Mouse (Mus musculus) heart, adult 11 months (tissue): Measurements from ENCODE around the gene Agfg1.

Source experiments
- DNase-seq: peaks from one replicate; pipeline ENCODE4 v3.0.0; 2022

The Agfg1 gene

DNA sequence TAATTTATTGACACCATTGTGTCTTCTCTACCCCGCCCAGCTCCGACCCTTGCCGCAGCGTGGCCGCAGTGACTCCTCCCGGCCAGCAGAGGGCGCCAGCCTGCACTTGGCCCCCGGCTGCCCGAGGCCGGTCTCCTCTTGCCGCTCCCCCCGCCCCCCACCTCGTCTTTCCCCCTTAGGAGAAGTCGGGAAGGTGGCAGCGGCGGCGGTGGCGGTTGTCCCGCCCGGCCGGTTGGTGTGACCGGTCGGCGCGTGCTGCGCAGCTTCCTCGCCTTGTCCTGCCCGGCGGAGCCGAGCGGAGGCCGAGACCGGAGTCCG lies at the start of gene Agfg1:
Agfg1 (plus strand) TSS at position 188 of the 318 bp plus-strand sequence.
- peak; percentile 99 for DNase-seq

DNA sequence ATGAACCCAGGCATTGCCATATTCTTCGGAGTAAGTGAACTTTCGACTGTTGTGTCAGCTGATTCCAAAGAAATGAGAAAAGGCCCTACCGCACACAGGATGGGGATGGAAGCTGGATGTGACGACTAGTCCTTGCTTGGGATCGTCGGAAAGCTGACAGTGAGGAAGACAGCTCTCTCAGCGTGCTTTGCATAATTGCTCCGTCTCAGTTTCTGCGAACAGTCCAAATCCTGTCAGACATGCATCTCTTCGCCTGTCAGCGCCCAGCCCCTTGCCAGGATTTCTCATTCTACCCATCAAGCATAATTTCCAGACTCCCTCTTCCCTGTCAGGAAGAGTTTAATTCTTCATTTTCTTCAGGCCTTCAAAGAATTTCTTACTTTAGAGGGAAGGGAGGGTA lies 48.2 kb upstream of the Agfg1 start:
- no peak for DNase-seq

DNA sequence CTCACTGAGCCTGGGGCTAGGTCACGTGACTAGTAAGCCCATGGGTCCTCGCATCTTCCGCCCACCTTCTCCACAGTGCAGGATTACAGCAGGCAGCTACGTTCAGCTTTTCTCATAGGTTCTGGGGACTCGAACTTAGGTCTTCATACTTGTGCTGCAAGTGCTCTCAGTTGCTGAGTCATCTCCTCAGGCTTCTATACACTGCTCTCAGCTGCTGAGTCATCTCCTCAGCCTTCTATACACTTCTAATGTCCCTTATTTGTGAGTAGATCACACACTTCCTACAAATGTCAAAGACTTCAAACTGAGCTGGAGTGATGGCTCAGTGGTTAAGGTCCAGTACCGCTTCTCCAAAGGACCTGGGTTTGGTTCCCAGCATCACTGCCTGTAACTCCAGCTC lies 47.0 kb upstream of the Agfg1 start:
- DNase-seq = no peak

DNA sequence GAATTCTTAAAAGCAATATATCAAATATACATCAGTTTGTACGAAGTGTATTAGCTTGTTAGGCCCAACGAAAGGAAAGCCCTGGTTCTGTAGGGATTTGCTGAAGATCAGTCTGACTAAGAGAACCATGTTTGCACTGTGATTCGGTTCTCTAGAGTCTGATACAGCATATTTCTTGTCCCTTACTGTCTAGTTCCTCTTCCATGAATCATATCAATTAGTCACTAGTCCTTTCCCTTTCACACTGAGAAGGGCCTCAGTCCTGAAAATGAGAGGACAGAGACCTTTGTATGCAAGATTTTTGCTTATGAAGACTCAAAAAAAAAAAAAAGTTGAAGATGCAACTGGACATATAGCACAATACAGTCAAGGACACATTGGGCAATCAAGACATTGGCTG lies 46.2 kb upstream of the Agfg1 start:
- DNase-seq = no peak

DNA sequence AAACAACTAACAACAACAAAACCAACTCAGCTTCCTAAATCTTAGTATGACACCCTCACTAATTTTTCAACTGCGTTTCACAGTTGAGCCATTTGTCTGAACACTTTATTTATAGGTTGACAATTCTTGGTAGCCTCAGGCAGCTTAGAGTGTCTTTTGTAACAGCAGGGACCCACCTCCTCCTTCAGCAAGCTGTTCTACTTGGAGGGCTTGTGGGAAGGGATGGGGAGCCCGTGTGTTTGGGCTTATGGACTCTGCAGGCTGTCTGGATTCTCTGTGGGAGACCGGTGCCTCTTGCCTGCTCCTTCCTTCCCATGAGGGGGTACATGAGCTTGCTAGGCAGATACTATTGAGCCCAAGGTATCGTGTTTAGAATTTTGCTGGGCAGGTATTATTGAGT lies 45.3 kb upstream of the Agfg1 start:
- DNase-seq = no peak

DNA sequence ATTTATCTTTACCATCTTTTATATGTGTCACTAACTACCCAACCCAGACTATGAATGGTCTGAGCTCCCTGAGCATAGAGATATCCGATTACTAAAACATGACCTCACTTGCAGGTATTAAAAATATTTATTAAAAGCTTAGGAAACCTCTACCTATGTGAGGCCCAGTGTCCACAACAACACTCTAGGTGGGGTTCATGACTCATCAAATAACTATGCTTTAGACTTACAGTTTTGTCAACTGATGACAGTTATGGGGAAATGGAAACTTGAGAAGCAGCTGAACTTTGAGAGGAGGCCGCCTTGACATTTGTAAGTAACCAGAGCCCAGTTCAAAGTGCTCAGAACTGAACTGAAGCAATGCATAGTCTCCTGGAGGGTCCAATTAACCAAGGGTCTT lies 44.1 kb upstream of the Agfg1 start:
- DNase-seq = no peak

DNA sequence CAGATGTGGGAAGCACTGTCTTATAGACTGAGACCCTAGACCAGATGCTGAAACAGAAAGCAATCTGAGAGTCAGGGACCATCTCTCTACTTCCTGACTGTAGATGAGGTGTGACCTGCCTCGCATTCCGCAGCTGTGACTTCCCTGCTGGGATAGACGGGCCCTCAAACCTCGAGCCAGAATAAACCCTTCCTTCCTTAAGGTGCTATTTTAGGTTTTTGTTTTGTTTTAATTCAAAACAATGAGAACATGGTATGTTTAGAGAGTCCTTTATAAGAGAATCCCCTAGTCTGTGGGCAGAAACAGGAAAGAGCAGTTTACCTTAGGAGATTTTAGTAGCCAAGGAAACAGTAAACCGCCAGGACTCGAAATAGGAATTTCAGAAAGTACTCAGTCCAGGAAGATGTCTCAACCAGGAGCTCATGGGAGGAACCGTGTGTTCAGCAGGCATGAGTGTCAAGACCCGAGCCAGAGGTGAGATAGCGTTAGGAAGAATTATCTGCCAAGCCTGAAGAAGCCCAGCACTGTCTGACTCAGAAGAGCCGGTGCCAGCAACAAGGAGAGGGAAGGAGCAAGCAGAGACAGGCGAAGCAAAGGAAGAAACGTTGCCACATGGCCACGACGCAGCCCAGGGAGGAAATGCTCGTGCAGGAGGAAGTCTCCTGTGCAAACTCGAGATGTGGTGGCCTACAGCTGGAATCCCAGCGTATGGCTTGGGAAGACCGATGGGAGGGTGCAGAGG lies 43.4 kb upstream of the Agfg1 start:
- DNase-seq = no peak

DNA sequence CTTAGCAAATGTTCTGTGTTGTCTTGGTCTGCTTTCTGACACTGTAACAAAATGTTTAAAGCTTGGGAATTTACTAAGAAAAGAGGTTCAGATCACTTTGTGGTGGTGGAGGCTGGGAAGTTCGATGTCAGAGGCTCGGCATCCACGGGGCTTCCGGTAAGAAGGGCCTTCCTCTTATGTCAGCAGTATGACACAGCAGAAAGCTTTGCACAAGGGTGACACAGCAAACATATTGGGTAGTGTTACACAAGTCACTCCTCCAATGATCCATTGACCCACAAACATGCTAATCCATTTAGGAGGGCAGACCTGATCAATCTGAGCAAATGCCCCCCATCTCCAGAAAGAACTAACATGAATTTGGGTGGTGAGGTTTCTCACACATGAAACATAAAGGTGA lies 42.2 kb upstream of the Agfg1 start:
- DNase-seq = no peak

DNA sequence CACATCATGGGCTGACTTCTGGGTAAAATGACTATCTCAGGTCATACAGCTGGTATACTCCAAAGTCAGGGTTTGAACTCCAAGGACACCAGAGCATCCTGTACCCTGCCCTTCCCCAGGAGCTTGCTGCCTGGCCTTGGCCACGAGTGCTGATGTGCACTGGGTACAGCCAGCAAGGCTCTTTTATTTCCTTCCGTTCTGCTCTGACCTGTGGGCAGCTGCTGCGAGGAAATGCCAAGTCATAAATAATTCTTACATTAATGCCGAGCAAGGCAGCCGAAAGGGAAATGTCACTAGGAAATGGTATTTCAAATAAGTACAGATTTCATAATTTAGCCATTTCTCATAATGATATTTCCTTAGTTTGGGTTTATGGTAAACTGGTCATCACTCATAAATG lies 41.0 kb upstream of the Agfg1 start:
- peak; percentile 94 for DNase-seq

DNA sequence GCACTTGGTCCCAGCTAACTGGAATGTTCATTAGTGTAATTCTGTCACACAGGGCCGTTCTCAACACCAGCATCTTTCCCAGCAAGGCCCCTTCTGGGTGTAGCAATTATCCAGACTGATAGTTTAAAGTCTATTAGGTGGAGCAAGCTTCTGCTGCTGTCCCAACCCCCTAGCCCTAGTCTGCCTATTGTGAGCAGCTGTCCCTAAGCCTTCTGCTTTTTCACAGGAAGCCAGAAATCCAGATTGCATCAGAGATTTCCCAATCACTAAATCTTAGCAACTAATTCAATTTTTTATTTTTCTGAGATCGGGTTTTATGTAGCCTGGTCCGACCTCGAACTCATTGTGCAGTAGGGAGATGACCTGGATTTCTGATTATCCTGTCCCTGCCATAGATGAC lies 40.4 kb upstream of the Agfg1 start:
- DNase-seq = peak; percentile 90

DNA sequence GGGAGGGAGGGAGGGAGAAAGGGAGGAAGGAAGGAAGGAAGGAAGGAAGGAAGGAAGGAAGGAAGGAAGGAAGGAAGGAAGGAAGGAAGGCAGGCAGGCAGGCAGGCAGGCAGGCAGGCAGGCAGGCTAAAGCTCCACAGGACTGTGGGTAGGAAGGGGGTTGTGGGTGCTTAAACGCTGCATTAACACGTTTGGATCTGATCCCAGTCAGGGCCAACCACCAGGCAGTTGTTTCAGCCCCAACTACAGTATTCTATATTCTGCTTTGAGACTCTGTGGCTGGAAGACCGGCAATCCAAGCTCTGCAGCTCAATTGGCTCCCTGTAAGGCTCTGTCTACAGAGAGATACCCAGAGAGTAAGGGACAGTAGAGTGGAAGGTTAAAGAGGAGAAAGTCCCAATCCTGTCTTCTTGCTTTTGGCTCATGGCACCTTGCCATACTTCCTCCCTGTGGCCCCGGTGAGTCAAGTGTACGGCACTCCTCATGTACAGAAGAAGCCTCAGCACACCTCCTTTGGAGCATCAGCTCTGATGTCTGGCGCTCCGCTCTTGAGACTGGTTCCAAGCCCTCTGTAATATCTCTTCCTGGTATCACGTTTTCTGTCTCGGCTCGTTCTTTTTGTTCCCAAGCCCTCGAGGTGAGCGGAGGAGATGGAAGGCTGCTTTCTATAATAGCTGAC lies 38.0 kb upstream of the Agfg1 start:
- peak; percentile 84 for DNase-seq

DNA sequence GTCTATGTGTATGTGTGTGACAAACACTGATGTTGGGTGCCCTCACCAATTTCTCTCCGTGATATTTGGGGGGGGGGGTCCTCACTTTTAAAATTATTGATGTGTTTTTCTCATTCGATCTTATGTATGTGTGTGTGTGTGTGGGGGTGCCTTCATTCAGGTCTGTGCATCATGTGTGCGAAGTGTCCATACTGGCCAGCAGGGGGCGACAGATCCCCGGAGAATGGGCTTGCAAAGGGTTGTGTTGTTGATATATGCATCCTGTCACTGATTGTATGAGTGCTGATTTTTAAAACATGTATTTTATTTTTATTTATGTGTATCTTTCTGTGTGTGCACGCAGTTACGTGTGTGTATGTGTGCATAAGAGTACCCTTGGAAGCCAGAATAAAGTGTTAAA lies 35.7 kb upstream of the Agfg1 start:
- DNase-seq = no peak

DNA sequence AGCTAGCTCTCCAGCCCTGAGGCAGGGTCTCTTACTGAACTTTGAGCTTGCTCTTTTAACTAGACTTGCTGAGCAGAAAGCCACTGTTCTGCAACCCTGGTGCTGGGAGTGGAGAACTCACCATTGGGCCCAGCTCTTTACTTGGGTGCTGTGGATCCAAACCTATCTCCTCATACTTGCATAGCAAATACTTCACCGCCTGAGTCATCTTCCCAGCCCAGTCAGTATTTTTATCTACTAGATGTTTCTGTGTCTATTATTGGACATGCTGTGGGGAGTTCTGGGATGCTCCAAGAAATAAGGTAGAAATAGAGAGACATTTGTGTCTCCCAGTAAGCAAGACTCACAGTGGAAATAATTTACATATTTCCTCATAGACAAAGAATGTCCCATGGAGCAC lies 35.2 kb upstream of the Agfg1 start:
- no peak for DNase-seq

DNA sequence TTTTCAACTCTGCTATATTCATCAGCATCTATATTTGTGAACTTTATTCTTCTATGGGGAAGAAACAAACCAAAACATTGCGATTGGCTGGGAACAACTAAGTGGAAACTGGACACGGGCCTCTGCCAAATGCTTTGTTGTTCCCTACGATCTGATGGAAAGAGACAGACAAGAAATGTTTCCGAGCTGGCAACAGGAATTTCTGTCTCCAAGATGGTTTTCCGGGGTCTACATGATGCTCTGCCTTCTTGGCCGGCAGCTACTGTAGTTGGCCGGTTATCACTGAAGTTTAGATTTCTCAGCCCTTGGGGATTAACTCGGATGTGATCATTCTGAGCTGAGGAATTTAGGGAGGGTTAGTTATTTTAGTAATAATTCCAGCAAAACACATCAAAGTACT lies 32.9 kb upstream of the Agfg1 start:
- DNase-seq = peak; percentile 93

DNA sequence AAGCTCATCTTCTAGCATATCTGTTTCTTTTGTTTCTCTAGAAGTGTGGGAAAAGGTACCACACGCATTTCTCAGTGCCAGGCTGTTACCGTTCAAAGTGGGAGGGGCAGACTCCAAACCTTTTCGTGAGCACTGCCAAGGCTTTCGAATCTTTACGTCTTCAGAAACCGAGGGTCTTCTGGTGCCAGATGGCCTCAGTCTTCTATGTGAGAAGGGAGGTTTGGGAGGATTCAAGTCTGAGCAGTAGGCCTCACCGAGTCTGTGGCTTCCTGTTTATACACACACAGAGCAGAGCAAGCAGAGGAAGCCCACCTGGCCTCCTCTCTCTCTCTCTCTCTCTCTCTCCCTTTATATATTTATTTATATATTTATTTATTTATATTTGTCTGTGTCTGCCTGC lies 32.1 kb upstream of the Agfg1 start:
- peak; percentile 34 for DNase-seq

DNA sequence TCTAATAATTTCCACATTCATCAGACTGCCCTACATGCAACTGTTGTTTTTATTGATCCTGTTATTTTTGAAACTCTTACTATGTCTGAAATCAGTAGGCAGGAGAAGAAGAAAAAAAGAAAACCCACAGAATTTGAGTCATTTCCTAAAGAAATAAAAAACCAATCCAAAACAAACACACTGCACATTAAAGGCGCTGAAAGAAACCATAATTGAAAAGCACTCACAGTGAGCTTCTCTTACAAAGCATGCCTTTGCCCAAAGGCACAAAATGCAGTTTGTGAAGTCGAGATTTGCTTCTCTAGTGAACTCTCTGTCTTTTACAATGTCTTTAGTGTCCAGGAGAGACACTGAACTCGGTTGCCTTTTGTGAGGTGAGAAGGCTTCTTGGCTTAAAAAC lies 30.7 kb upstream of the Agfg1 start:
- DNase-seq = no peak

DNA sequence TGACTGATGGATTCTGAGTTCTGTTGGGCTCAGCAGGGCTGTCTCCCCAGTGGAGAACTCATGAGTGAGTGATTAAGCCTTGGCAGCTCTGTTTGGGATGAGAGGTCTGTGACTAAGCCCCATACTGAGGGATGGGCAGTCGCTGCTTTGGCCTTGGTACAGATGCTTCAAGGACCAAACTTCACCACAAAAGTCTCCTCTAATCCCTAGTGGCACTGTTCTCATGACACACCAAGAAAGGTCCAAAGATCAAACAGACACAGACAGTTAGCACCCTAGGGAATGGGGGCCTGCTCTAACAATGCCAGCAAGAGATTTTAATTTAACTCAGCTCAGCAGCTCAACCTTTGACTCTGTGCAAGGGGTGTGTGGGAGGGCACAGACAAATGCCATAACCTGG lies 27.5 kb upstream of the Agfg1 start:
- DNase-seq = peak; percentile 68

DNA sequence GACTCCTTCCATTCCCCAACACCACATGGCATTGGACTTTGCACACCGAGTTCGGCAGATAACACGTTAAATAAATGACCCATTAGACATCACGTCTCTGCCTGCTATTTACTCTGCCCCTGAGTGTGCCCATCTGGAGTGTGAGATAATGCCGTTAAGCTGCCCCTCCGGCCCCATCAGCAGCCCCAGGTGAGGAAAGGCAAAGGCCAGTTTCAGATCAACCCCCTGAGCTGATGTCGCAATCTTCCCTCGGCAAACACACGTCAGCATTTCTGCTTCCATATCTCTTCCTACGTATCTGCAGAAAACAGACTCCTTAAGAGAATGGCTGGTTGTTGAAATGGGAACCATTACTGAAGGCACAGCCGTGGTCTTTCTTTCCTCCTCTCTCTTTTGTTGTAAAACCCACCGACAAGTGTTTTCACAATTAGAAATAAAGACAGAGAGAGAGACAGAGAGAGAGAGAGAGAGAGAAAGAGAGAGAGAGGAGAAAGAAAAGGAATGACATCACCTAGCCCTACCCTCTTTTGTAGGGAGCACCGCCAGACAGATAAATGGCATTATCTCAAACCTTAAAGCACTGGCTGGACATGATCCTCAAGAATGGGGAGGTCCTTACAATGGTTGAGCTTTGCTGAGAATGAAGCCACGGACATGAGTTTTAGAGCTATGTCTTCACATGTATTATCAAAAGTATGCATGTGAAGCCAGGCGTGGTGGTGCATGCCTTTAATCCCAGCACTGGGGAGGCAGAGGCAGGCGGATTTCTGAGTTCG lies 23.2 kb upstream of the Agfg1 start:
- peak; percentile 93 for DNase-seq

DNA sequence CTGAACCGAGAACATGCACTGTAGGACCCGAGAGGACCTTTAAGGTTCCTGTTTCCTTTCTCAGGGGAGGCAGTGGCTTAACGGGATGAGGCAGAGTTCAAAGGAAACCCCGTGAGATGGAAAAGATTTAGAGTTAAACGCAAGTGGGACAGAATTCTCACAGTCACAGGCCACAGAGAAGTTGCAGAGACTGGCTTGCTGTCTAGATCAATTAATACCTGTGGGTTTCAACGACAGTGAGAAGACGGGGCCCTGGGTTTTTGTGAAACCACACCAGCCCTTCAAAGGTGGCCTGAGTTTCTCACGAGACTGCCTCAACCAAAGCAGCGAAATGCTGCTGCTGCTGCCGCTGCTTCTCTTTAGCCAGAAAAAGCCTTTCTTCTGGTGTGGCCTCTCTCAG lies 19.9 kb upstream of the Agfg1 start:
- no peak for DNase-seq

DNA sequence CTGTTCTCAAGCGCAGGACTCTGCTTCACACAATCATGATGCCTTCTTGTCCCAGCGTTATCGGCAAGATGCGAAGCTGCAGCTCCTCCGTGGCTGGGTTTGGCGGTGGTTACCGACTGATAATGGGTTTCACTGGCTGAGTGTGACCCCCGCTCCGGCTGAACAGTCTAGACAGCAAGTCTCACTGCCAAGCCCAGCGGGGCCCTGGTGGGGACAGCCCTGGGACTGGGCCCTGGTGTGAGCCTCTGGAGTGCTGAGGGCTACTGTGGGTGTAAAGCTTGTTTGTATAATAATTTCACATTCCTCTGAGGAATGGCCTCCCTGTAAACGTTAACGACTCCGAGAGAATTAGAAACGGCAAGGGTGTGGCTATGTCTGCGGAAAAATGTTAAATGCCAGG lies 19.1 kb upstream of the Agfg1 start:
- DNase-seq = peak; percentile 88

DNA sequence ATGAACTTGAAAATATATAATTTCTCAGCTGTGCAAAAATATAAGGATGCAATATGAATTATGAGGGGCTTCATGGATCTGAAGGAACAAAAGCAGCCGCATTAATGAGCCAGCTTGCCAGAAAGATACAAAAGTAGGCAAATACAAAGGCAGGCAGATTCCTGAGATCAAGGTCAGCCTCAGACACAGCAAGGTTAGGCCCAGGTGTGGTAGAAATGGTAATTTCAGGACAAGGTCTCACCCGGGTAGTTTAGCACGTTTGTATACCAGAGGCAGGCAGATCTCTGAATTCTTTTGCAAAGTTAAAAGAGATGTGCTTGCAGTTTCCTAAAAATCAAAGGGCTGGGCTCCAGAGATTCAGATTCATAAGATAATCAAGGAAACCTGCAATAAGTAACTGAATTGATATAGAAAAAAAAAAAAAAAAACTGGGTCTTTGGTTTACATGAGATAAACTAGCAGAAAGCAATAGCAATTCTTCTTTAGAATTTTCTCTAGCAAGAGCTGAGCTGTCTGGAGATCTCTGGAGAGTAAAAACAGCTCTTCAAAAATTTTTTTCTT lies 18.6 kb upstream of the Agfg1 start:
- DNase-seq = peak; percentile 29

DNA sequence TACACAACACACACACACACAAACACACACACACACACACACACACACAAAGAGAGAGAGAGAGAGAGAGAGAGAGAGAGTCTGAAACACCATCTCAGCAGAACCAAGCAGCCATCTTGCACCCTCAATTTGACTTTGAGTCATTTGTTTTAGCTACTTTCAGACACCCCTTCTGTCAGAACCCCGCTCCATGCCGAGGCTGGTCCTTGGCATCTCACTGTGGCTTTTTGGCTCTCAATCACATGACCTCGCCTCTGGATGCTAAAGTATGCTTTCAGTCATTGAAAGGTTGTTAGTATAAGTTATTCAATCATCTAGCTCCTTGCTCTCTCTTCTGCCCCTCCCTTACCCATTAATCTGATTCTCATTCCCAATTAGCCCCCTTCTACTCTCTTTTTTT lies 17.4 kb upstream of the Agfg1 start:
- DNase-seq = peak; percentile 54

DNA sequence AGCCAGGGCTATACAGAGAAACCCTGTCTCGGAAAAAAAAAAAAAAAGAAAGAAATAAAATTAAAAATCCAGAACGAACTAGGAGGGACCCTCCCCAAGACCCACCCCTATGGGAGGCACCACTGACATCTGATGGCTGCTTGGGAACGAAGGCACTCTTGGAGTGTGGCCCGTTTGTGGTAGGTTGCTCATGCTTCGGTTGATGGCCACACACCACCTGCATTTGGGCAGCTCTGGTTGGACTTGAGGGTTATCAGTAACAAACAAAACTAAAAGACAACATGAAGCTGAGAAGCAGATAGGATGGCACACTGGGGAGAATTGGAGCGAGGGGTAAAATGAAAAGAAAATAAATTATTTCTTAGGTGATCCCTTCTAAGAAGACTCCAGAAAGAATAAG lies 15.1 kb upstream of the Agfg1 start:
- peak; percentile 64 for DNase-seq

DNA sequence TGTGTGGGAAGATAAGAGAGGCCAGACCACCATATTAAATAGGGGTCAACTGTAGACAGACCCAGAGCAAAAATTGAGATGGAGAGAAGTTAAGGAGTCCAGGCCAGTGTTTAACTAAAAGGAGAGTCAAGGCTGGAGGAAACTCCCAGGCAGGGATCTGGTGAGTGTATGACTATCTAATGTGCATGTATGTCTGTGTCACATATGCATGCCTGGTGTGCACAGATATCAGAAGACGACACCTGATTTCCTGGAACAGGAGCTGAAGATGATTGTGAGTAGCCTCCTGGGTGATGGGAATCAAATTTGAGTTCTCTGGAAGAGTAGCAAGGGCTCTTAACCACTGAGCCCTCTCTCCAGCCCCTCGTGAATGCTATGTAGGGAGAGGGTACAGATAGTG lies 14.0 kb upstream of the Agfg1 start:
- DNase-seq = no peak
